Mouse (Mus musculus) ES-Bruce4 (cell line): ENCODE results near the gene Tmod2. TPM values are rescaled to one million over a fixed set of nuclear protein-coding genes. Genes with fewer than 3 reads are reported as not detected.
A peak's percentile ranks its signal among the peaks of the same experiment; 100 is the strongest.
"Not testable (repeated sequence)": the region's sequence is repeated elsewhere in the genome, so short reads cannot be mapped to it uniquely, and the experiment has no call there.

Experiments used
- H3K27ac ChIP-seq: 2 replicates; pipeline ENCODE4 v1.5.1; 2012; ENCODE audit warnings: low read length, inconsistent platforms; ENCODE audit not compliant: insufficient read depth
- H3K27me3 ChIP-seq: 2 replicates; pipeline ENCODE4 v1.6.1; 2012; ENCODE audit warnings: mild to moderate bottlenecking, low read length, inconsistent platforms; ENCODE audit not compliant: control insufficient read depth, poor library complexity, insufficient read depth, severe bottlenecking
- H3K36me3 ChIP-seq: 2 replicates; pipeline ENCODE4 v1.6.1; 2012; ENCODE audit warnings: inconsistent platforms, mild to moderate bottlenecking, low read length, moderate library complexity; ENCODE audit not compliant: control insufficient read depth, poor library complexity, insufficient read depth, severe bottlenecking
- H3K4me1 ChIP-seq: one replicate; pipeline ENCODE4 v1.8.1; 2011; ENCODE audit warnings: low read length; ENCODE audit not compliant: control insufficient read depth, insufficient read depth
- H3K4me3 ChIP-seq: 2 replicates; pipeline ENCODE4 v1.5.1; 2011; ENCODE audit warnings: low read depth, mild to moderate bottlenecking, low read length
- H3K9ac ChIP-seq: 2 replicates; pipeline ENCODE4 v1.6.1; 2012; ENCODE audit warnings: low read depth, mild to moderate bottlenecking, inconsistent platforms; ENCODE audit not compliant: poor library complexity, severe bottlenecking
- H3K9me3 ChIP-seq: replicated peaks from 2 replicates; pipeline ENCODE4 v1.6.1; 2012; ENCODE audit warnings: mild to moderate bottlenecking, low read length, inconsistent platforms; ENCODE audit not compliant: control insufficient read depth, poor library complexity, insufficient read depth, severe bottlenecking
- CTCF ChIP-seq: IDR thresholded peaks from one replicate; pipeline ENCODE4 v1.8.1; 2011; ENCODE audit warnings: low read depth, low read length
- EP300 ChIP-seq: IDR thresholded peaks from 2 replicates; pipeline ENCODE4 v1.6.1; 2011; ENCODE audit warnings: low read depth, low read length; ENCODE audit not compliant: insufficient read depth
- POLR2A ChIP-seq: IDR thresholded peaks from one replicate; pipeline ENCODE4 v1.8.1; 2011; ENCODE audit warnings: low read length; ENCODE audit not compliant: insufficient read depth
- polyA plus RNA-seq: library from polyadenylated mRNA; stranded (reverse); fragments of >200 nt; gene quantifications from 2 replicates; pipeline ENCODE4 v1.2.4, GENCODE M21; 2011; ENCODE audit warnings: low read depth; ENCODE audit not compliant: missing spikeins, insufficient read depth, insufficient read length

Gene Tmod2
- 7.3 and 8.9 TPM in 2 replicates for polyA plus RNA-seq

GRCm38 (mm10) chr9:75610571-75611493 lies at the start of gene Tmod2:
Gene Tmod2, minus strand, starts transcription at chr9:75611325.
- H3K27ac ChIP-seq = no peak within 1 kb of the TSS

GRCm38 (mm10) chr9:75660917-75661316 lies 49.8 kb upstream of the Tmod2 start:
- Histone ChIP-seq H3K4me3 (no peak overlapping the region), H3K9me3 (no peaks in the 10 kb centered on the region), H3K27ac (no peak overlapping the region), H3K4me1 (no peaks in the 10 kb centered on the region), H3K36me3 (no peaks in the 10 kb centered on the region), H3K9ac (no peak overlapping the region), H3K27me3 (no peaks in the 10 kb centered on the region)
- TF ChIP-seq CTCF = no peak
- TF ChIP-seq EP300 = no peak
- no peak for TF ChIP-seq POLR2A

More at GRCm38 (mm10) chr9:75610571-75611493, at the start of gene Tmod2:
- Histone ChIP-seq H3K4me3 (peak within 1 kb of the TSS; percentile 95), H3K36me3 (no peaks in the 10 kb centered on the region), H3K9me3 (no peaks in the 10 kb centered on the region), H3K27me3 (no peaks in the 10 kb centered on the region), H3K4me1 (peaks cover 1% of the 10 kb centered on the region), H3K9ac (peak within 1 kb of the TSS; percentile 65)
- TF ChIP-seq CTCF (no peak), EP300 (no peak), POLR2A (no peak)

GRCm38 (mm10) chr9:75656456-75656855 lies 45.3 kb upstream of the Tmod2 start:
- H3K9ac ChIP-seq, H3K4me1 ChIP-seq, H3K36me3 ChIP-seq, H3K27ac ChIP-seq, H3K4me3 ChIP-seq, H3K9me3 ChIP-seq, H3K27me3 ChIP-seq: not testable (repeated sequence)

GRCm38 (mm10) chr9:75653981-75654911 lies 43.1 kb upstream of the Tmod2 start:
- Histone ChIP-seq H3K4me1 (no peaks in the 10 kb centered on the region), H3K4me3 (no peak overlapping the region), H3K27ac (no peak overlapping the region), H3K9me3 (no peaks in the 10 kb centered on the region), H3K36me3 (no peaks in the 10 kb centered on the region), H3K27me3 (no peaks in the 10 kb centered on the region), H3K9ac (no peak overlapping the region)
- TF ChIP-seq CTCF = no peak
- TF ChIP-seq POLR2A = no peak
- TF ChIP-seq EP300 = no peak

GRCm38 (mm10) chr9:75645405-75645804 lies 34.3 kb upstream of the Tmod2 start:
- TF ChIP-seq POLR2A = no peak
- no peak for TF ChIP-seq CTCF
- TF ChIP-seq EP300 = no peak
- Histone ChIP-seq H3K36me3 (no peaks in the 10 kb centered on the region), H3K27me3 (no peaks in the 10 kb centered on the region), H3K9me3 (no peaks in the 10 kb centered on the region), H3K4me1 (no peaks in the 10 kb centered on the region), H3K9ac (no peak overlapping the region), H3K27ac (no peak overlapping the region), H3K4me3 (no peak overlapping the region)
